Mouse (Mus musculus): ENCODE results near the gene Tbx15.

GRCm38 (mm10) chr3:99253092-99253488 is 12.9 kb downstream of the Tbx15 start:
- TF ChIP-seq GATA1 (IDR thresholded peaks at IDR 0.05; ENCODE audit: borderline replicate concordance, low read length), result no peak
- no peak for TF ChIP-seq FLI1 (IDR thresholded peaks at IDR 0.05; ENCODE audit: low read length)

Data from megakaryocyte, embryonic 14.5 days (primary cell).